Mouse (Mus musculus) leukemia stem cell, adult 10-12 weeks (primary cell): Measurements from ENCODE around the gene Amtn. TPM values are rescaled to one million over a fixed set of nuclear protein-coding genes. Genes with fewer than 3 reads are reported as not detected.

Experiments used
- polyA plus RNA-seq: library from polyadenylated mRNA; stranded (reverse); fragments of >175 nt; gene quantifications from 2 replicates; pipeline ENCODE4 v1.2.3, GENCODE M21; 2012; ENCODE audit warnings: low replicate concordance

The Amtn gene
- polyA plus RNA-seq = not detected in 2 replicates

GRCm38 (mm10) chr5:88375808-88376207 lies at the start of gene Amtn:
Gene Amtn, plus strand, starts transcription at chr5:88376108.

Other genes starting within 250 kb of the Amtn start
- not detected in 2 replicates for gene Gm11115, start 222.0 kb upstream of the Amtn start, polyA plus RNA-seq
- gene Gm7714, start 107.2 kb upstream of the Amtn start, polyA plus RNA-seq = not detected in 2 replicates
- not detected in 2 replicates for gene Prol1, start 58.8 kb upstream of the Amtn start, polyA plus RNA-seq
- not detected in 2 replicates for gene Ambn, start 79.9 kb downstream of the Amtn start, polyA plus RNA-seq
- gene Enam, start 111.9 kb downstream of the Amtn start, polyA plus RNA-seq = not detected in 2 replicates
- 6.2 and 15.0 TPM in 2 replicates for gene Jchain, start 151.8 kb downstream of the Amtn start, polyA plus RNA-seq
- 36.1 and 40.6 TPM in 2 replicates for gene Utp3, start 178.4 kb downstream of the Amtn start, polyA plus RNA-seq
- gene Rufy3, start 188.9 kb downstream of the Amtn start, polyA plus RNA-seq = 2.1 and 3.0 TPM in 2 replicates